Mouse (Mus musculus): ENCODE data around the gene Gstt4. TPM values are rescaled to one million over a fixed set of nuclear protein-coding genes. Genes with fewer than 3 reads are reported as not detected.
"Not testable (repeated sequence)": the region's sequence is repeated elsewhere in the genome, so short reads cannot be mapped to it uniquely, and the experiment has no call there.

The Gstt4 gene
- polyA plus RNA-seq, 1 experiment from 2014 or later, result not detected

- no peaks in the 10 kb centered on the region for H3K27me3 ChIP-seq
- ATAC-seq (ENCODE audit: insufficient number of reproducible peaks, low FRiP score, low TSS enrichment, low read depth), result 0 out of 2 replicates have a peak, but pooled peaks have one; percentile 42
- 30% methylated on average over 10 of the region's 10 CpGs for WGBS
Observed at GRCm38 (mm10) chr10:75853452-75853851, 31.1 kb upstream of the Gstt4 start.

GRCm38 (mm10) chr10:75852539-75853125 lies 30.3 kb upstream of the Gstt4 start:
- H3K4me1 ChIP-seq, result peaks cover 16% of the 10 kb centered on the region
- H3K36me3 ChIP-seq, result peaks cover 7% of the 10 kb centered on the region
- ATAC-seq (ENCODE audit: insufficient number of reproducible peaks, low FRiP score, low TSS enrichment, low read depth), result no peak
- H3K9ac ChIP-seq, result no peak overlapping the region
- no peak overlapping the region for H3K4me3 ChIP-seq
- H3K27me3 ChIP-seq, result no peaks in the 10 kb centered on the region
- H3K9me3 ChIP-seq, result no peaks in the 10 kb centered on the region
- 94% methylated on average over 12 of the region's 12 CpGs for WGBS
- H3K4me2 ChIP-seq, result no peak overlapping the region
- H3K27ac ChIP-seq, result no peak overlapping the region

More at GRCm38 (mm10) chr10:75853452-75853851, 31.1 kb upstream of the Gstt4 start:
- H3K9me3 ChIP-seq, result no peaks in the 10 kb centered on the region
- H3K4me3 ChIP-seq, result no peak overlapping the region
- peaks cover 24% of the 10 kb centered on the region for H3K4me1 ChIP-seq
- no peak overlapping the region for H3K27ac ChIP-seq
- no peak overlapping the region for H3K9ac ChIP-seq
- no peak overlapping the region for H3K4me2 ChIP-seq
- H3K36me3 ChIP-seq, result peaks cover 15% of the 10 kb centered on the region

- WGBS, result 41% methylated on average over 3 of the region's 3 CpGs
- no peak overlapping the region for H3K27ac ChIP-seq
- no peak for ATAC-seq (ENCODE audit: insufficient number of reproducible peaks, low FRiP score, low TSS enrichment, low read depth)
- no peak overlapping the region for H3K4me2 ChIP-seq
- H3K27me3 ChIP-seq, result no peaks in the 10 kb centered on the region
- no peak overlapping the region for H3K4me3 ChIP-seq
- H3K36me3 ChIP-seq, result no peaks in the 10 kb centered on the region
- H3K4me1 ChIP-seq, result peaks cover 12% of the 10 kb centered on the region
- no peaks in the 10 kb centered on the region for H3K9me3 ChIP-seq
- H3K9ac ChIP-seq, result no peak overlapping the region
Observed at GRCm38 (mm10) chr10:75851681-75852080, 29.3 kb upstream of the Gstt4 start.

GRCm38 (mm10) chr10:75851076-75851475 lies 28.7 kb upstream of the Gstt4 start:
- WGBS, result 10% methylated on average over 6 of the region's 6 CpGs
- peaks cover 12% of the 10 kb centered on the region for H3K4me1 ChIP-seq
- H3K36me3 ChIP-seq, result no peaks in the 10 kb centered on the region
- H3K27me3 ChIP-seq, result no peaks in the 10 kb centered on the region
- no peak overlapping the region for H3K27ac ChIP-seq
- no peak overlapping the region for H3K9ac ChIP-seq
- H3K4me2 ChIP-seq, result no peak overlapping the region
- H3K9me3 ChIP-seq, result no peaks in the 10 kb centered on the region
- no peak overlapping the region for H3K4me3 ChIP-seq
- ATAC-seq (ENCODE audit: insufficient number of reproducible peaks, low FRiP score, low TSS enrichment, low read depth), result no peak

GRCm38 (mm10) chr10:75848382-75848781 lies 26.0 kb upstream of the Gstt4 start:
- Histone ChIP-seq H3K4me2 (no peak overlapping the region), H3K4me1 (peaks cover 12% of the 10 kb centered on the region), H3K27ac (no peak overlapping the region), H3K36me3 (no peaks in the 10 kb centered on the region), H3K27me3 (no peaks in the 10 kb centered on the region), H3K4me3 (no peak overlapping the region), H3K9ac (no peak overlapping the region), H3K9me3 (no peaks in the 10 kb centered on the region)
- 17% methylated on average over 3 of the region's 3 CpGs for WGBS
- ATAC-seq (ENCODE audit: insufficient number of reproducible peaks, low FRiP score, low TSS enrichment, low read depth), result no peak

- Histone ChIP-seq H3K27ac (no peak overlapping the region), H3K27me3 (no peaks in the 10 kb centered on the region), H3K36me3 (no peaks in the 10 kb centered on the region), H3K9ac (no peak overlapping the region), H3K9me3 (no peaks in the 10 kb centered on the region), H3K4me1 (no peaks in the 10 kb centered on the region), H3K4me3 (no peak overlapping the region), H3K4me2 (no peak overlapping the region)
- 77% methylated on average over 6 of the region's 6 CpGs for WGBS
- no peak for ATAC-seq (ENCODE audit: insufficient number of reproducible peaks, low FRiP score, low TSS enrichment, low read depth)
Observed at GRCm38 (mm10) chr10:75845306-75845930, 23.1 kb upstream of the Gstt4 start.

- H3K4me2 ChIP-seq, result no peak overlapping the region
- no peaks in the 10 kb centered on the region for H3K9me3 ChIP-seq
- H3K4me3 ChIP-seq, result no peak overlapping the region
- no peaks in the 10 kb centered on the region for H3K4me1 ChIP-seq
- H3K36me3 ChIP-seq, result no peaks in the 10 kb centered on the region
- ATAC-seq (ENCODE audit: insufficient number of reproducible peaks, low FRiP score, low TSS enrichment, low read depth), result no peak
- no peaks in the 10 kb centered on the region for H3K27me3 ChIP-seq
- 49% methylated on average over 1 of the region's 1 CpGs for whole genome bisulfite sequencing
- no peak overlapping the region for H3K9ac ChIP-seq
- H3K27ac ChIP-seq, result no peak overlapping the region
Observed at GRCm38 (mm10) chr10:75844800-75845199, 22.5 kb upstream of the Gstt4 start.

- H3K36me3 ChIP-seq; H3K27ac ChIP-seq; H3K4me1 ChIP-seq; H3K4me2 ChIP-seq; H3K4me3 ChIP-seq; ATAC-seq (ENCODE audit: insufficient number of reproducible peaks, low FRiP score, low TSS enrichment, low read depth); H3K9me3 ChIP-seq; H3K9ac ChIP-seq; H3K27me3 ChIP-seq: not testable (repeated sequence)
- WGBS, result 78% methylated on average over 6 of the region's 6 CpGs
Observed at GRCm38 (mm10) chr10:75843898-75844297, 21.6 kb upstream of the Gstt4 start.

- Histone ChIP-seq H3K4me3 (no peak overlapping the region), H3K27ac (no peak overlapping the region), H3K27me3 (0 out of 2 replicates have a peak, but pooled peaks cover 6% of the 10 kb centered on the region), H3K36me3 (no peaks in the 10 kb centered on the region), H3K9me3 (no peaks in the 10 kb centered on the region), H3K4me1 (peaks cover 41% of the 10 kb centered on the region), H3K9ac (no peak overlapping the region), H3K4me2 (no peak overlapping the region)
- ATAC-seq (ENCODE audit: insufficient number of reproducible peaks, low FRiP score, low TSS enrichment, low read depth), result no peak
- WGBS, result 88% methylated on average over 10 of the region's 10 CpGs
Observed at GRCm38 (mm10) chr10:75839092-75839491, 16.7 kb upstream of the Gstt4 start.

GRCm38 (mm10) chr10:75837248-75837759 lies 15.0 kb upstream of the Gstt4 start, which contains the start of gene Gstt2:
Gstt2 (minus strand) TSS chr10:75837424.
- Histone ChIP-seq H3K27ac (peak within 1 kb of the TSS; percentile 89), H3K9ac (peak within 1 kb of the TSS; percentile 52), H3K9me3 (no peaks in the 10 kb centered on the region), H3K4me1 (peaks cover 49% of the 10 kb centered on the region), H3K4me2 (peak within 1 kb of the TSS; percentile 75), H3K36me3 (no peaks in the 10 kb centered on the region), H3K4me3 (peak within 1 kb of the TSS; percentile 50), H3K27me3 (0 out of 2 replicates have a peak, but pooled peaks cover 8% of the 10 kb centered on the region)
- peak; percentile 87 for ATAC-seq (ENCODE audit: insufficient number of reproducible peaks, low FRiP score, low TSS enrichment, low read depth)
- under 1% methylated on average over 21 of the region's 21 CpGs for WGBS

GRCm38 (mm10) chr10:75835761-75836531 lies 13.6 kb upstream of the Gstt4 start:
- Histone ChIP-seq H3K4me2 (peak overlapping the region; percentile 75), H3K27me3 (0 out of 2 replicates have a peak, but pooled peaks cover 8% of the 10 kb centered on the region), H3K4me1 (peaks cover 49% of the 10 kb centered on the region), H3K27ac (no peak overlapping the region; the same call in 1 of the 2 replicates), H3K9me3 (no peaks in the 10 kb centered on the region), H3K36me3 (no peaks in the 10 kb centered on the region), H3K4me3 (peak overlapping the region; percentile 46), H3K9ac (no peak overlapping the region)
- no peak for ATAC-seq (ENCODE audit: insufficient number of reproducible peaks, low FRiP score, low TSS enrichment, low read depth)
- 21% methylated on average over 9 of the region's 10 CpGs for WGBS
